Mouse (Mus musculus) embryonic stem cell, embryonic (primary cell): ENCODE results near the gene Cdh23.

ENCODE experiments used
- CTCF ChIA-PET, 4 experiments: fragments of 300-600 bp in 2 of 4; fragments of 350-600 bp in 2 of 4; sonication (Branson Sonifier 250); formaldehyde crosslinking; loops; one replicate each; lab custom pipeline; 2022; ENCODE audit warnings: inconsistent platforms in 2 of 4; lab: Charles Lee
- POLR2A ChIA-PET, 4 experiments: fragments of 300-600 bp in 2 of 4; fragments of 350-600 bp in 2 of 4; sonication (Branson Sonifier 250); formaldehyde crosslinking; loops; one replicate each; lab custom pipeline; 2022; ENCODE audit warnings: antibody characterized with exemption in 4 of 4, inconsistent platforms in 1 of 4; lab: Charles Lee

Gene Cdh23

DNA sequence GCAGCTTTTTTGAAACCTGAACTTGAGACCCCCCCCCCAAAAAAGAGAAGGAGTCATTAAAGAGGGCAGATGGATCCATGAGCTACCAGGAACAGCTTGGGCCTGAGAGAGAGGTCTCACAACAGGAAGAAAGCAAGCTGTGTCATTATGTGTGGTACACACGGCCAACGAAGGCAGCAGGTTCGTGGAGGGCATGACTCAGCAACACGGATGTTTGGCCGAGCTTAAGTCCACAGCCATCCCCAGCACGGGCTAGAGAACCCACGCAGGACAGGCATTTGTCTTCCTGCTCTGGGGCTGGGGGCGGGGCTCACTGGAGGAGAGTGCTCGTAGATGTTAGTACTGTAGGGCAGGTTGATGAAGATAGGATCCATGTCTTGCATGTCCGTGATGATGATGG lies 165.7 kb downstream of the Cdh23 start:
- POLR2A ChIA-PET: interaction anchor here in 2 of 4 experiments (0.6 to 1.1 kb wide), 3 partner anchors 15 to 485 kb away, joined by 3 read pairs; no protein-coding TSS in a partner anchor
- CTCF ChIA-PET: interaction anchor here (0.5 to 1.7 kb wide), 16 partner anchors 14 to 1077 kb away, joined by 3 to 9 read pairs (median 3); partner anchors contain the start of gene Gm17455 (in 1 of the 4)

DNA sequence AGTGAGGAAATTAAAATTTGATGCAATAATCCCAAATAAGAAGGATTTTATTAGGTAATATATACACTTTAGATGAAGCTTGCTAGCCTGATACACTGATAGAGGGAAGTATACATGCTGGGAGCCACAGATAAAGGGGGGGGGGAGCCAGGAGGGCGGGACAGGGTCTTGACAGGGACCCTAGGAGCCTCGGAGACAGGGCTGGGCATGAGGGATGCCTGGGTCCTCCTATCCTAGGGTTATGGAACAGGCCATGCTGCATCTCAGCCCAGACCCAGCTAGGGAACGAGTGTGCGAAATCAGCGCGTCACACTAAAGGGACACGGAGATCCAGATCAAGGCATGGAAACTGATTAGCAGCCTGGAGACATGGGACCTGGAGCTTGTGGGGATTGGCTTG lies 168.3 kb downstream of the Cdh23 start:
- ChIA-PET POLR2A (interaction anchor here in 2 of 4 experiments (0.6 to 0.8 kb wide), 2 partner anchors 8 to 9 kb away, joined by 3 to 4 read pairs; no protein-coding TSS in a partner anchor), CTCF (interaction anchor here in 1 of 4 experiments (1.0 kb wide), 1 partner anchor 8 kb away, joined by 3 read pairs; no protein-coding TSS in a partner anchor)

DNA sequence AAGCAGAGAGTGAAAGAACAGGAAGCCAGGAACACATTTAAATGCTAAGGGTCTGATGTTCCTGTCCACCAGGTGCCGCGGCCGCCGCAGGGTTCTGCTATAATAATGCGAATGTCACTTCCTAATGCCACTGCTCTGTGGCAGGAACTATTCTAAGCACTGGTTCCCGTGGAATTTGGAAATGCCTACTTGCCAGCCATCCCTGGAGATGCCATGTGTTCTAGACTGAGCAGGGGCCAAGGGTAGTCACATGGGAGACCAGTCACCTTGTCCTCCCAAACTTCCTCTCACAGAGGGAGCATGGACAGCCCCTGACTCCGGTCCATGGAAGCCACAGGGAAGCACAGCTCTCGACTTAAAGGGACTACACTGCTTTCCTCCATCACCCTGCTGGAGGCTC lies 171.2 kb downstream of the Cdh23 start:
- CTCF ChIA-PET: interaction anchor here in 1 of 4 experiments (0.6 to 1.0 kb wide), 2 partner anchors 12 to 15 kb away, joined by 5 to 6 read pairs; no protein-coding TSS in a partner anchor
- POLR2A ChIA-PET: no interaction called here

DNA sequence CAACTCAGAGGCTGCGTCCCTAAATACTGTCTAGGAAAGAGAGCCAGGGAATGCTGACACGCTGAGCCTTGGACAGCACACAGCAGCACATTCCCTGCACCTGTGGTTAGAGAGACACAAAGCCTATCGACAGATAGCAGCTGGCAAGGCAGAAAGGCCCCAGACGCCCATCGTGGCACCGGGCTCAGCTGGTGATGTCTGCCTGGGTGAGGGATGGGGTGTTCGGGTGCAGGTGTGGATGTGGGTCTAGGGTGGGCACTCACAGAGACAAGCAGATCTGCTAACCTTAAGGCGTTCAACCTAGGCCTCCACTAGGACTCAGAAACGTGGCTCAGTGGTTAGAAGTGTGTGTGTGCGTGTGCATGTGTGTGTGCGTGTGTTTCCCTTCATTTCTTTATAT lies 180.0 kb downstream of the Cdh23 start:
- CTCF ChIA-PET: no interaction called here
- POLR2A ChIA-PET: interaction anchor here in 2 of 4 experiments (0.5 to 0.6 kb wide), 2 partner anchors 9 to 160 kb away, joined by 3 to 5 read pairs; no protein-coding TSS in a partner anchor

DNA sequence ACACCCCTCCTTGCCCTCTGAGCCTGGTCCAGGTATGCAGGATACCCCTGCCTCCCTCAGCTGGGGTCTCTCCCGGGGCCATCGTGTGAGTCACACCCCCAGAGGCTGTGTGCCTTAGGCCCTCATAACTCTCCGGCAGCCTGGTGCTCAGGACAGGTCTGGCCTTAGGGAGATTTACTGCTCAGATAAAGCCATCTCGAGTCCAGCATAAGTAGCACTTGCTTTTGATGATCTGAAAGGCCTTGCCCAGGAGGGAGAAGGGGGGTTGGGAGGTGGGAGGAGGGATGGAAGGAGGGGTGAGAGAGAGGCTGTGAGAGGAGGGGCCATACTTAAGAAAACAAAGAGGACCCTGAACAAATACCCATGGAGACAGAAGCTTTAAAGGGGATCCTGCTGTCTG lies 197.8 kb downstream of the Cdh23 start:
- POLR2A ChIA-PET: no interaction called here
- CTCF ChIA-PET: no interaction called here

DNA sequence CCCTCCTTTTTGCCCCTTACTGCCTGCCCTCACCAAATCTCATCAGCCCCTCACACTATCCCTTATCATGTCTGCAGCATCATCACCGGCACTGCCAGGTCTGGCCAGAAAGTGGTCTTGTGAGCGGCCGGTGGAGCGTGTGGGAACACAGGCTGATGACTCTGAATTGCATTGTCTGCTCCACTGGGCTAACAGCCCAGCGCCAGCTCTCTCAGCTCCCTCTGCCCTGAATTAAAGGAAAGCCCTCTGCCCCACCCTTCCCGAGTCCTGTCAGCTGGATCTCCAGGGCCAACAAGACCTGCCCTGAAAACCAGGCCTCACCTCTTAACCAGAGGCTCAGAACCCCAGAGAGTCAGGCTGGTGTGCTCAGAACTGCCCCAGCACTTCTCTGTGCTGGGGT lies 201.2 kb downstream of the Cdh23 start:
- ChIA-PET POLR2A (no interaction called here), CTCF (interaction anchor here in 1 of 4 experiments (1.4 kb wide), 1 partner anchor 36 kb away, joined by 3 read pairs; no protein-coding TSS in a partner anchor)

DNA sequence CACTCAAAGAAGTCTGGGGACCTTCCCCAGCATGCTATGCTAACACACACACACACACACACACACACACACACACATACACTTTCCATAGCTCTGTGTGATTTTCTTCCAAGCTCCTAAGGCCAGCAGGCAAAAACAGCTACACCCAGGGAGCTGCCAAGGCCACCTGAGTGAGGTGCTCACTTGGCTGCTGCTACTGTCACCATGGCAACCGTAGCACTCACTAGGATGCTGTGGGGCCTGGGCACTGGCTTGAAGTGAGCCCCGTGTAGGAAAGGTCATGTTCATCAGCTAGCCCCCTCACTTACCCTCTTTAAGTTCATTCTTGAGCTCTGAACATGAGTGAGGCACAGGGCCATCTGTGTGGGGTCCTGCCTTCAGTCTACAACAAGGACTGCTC lies 204.8 kb downstream of the Cdh23 start:
- POLR2A ChIA-PET: interaction anchor here in 1 of 4 experiments (0.6 kb wide), 1 partner anchor 655 kb away, joined by 3 read pairs; no protein-coding TSS in a partner anchor
- CTCF ChIA-PET: interaction anchor here in 3 of 4 experiments (0.7 to 1.4 kb wide), 3 partner anchors 10 to 125 kb away, joined by 3 read pairs; no protein-coding TSS in a partner anchor

DNA sequence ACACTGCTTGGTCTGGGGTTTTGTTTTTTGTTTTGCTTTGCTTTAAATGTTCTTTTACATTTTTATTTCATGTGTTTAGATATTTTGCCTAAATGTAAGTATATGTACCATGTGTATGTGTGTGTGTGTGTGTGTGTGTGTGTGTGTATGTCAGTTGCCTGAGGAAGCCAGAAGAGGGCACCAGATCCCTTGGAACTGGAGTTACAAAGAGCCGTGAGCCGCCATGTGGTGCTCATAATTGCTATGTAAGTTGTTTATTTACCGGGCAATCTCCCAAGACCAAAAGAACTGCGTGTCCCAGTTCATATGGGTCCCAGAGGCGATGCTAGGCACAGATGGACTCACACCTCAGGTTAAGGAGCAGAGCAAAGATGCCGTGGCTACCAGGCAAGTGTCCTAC lies 214.9 kb downstream of the Cdh23 start:
- ChIA-PET CTCF (interaction anchor here (0.6 to 1.3 kb wide), 7 partner anchors 10 to 279 kb away, joined by 3 to 15 read pairs (median 3); partner anchors contain the start of gene Cdh23 (in 1 of the 4)), POLR2A (no interaction called here)

DNA sequence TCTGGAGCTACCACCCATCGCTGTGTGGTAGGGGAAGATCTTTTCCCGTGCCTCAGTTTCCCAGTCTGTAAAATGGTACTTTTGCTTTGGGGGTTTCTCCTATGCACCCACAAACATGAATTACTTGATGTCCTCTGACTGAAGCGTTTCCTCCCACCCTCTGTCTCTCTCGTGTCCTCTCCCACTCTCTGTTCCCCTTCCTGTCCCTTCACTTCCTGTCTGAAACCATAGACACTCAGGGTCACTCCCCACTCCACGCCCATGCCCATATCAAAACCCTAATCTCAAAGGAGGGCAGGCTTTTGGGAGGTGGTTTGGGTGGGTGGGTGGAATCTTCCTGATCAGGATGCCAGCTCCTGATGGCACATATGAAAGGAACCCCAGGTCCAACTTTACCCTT lies 221.7 kb downstream of the Cdh23 start:
- POLR2A ChIA-PET: interaction anchor here in 1 of 4 experiments (0.6 kb wide), 1 partner anchor 84 kb away, joined by 4 read pairs; no protein-coding TSS in a partner anchor
- CTCF ChIA-PET: no interaction called here

DNA sequence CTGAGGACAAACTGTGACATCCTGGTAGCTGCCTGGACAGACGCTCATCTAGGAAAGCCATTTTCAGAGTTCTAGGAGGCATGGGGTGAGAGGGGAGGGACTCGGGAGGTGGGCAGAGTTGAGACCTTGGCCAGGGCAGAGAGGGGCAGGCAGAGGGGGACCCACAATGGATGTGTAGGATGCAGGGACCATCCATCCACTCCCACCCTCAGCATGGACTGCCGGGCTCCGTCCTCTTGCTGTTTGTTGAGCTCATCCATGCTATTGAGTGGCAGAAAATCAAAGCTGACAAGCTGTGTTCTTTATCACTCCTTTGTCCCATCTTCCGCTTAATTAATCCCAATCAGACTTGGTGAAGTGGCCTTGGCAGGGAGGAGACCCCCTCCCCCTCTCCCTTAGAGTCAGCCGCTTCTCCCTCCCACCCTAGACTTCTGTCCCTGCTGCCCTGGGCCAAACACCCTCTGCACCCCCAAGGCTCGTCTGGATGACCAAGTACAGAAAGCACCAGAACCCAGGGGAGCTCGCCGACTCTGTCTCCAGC lies 222.4 kb downstream of the Cdh23 start:
- CTCF ChIA-PET: no interaction called here
- POLR2A ChIA-PET: interaction anchor here in 1 of 4 experiments (0.5 kb wide), 1 partner anchor 689 kb away, joined by 3 read pairs; no protein-coding TSS in a partner anchor

DNA sequence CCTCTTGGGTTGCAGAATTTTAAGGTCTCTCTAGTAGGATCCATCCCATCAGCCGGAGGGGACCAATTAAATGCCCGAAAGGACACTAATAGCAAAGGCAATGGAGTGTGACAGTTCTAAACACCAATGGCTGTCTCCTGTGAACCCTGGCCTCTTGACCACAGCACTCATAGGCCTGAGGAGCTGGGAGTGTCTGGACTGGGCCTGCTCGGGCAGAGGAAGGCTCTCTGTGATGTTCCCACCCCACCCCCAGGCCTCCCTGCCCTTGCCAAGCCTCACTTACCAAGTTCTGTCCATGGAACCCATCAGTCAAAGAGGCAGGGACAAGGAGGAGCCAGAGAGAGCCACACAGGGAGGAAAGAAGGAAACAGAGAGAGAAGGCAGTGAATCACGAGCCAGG lies 228.5 kb downstream of the Cdh23 start:
- CTCF ChIA-PET: interaction anchor here in 1 of 4 experiments (0.8 kb wide), 1 partner anchor 50 kb away, joined by 3 read pairs; no protein-coding TSS in a partner anchor
- POLR2A ChIA-PET: interaction anchor here in 1 of 4 experiments (0.6 kb wide), 1 partner anchor 359 kb away, joined by 9 read pairs; no protein-coding TSS in a partner anchor

DNA sequence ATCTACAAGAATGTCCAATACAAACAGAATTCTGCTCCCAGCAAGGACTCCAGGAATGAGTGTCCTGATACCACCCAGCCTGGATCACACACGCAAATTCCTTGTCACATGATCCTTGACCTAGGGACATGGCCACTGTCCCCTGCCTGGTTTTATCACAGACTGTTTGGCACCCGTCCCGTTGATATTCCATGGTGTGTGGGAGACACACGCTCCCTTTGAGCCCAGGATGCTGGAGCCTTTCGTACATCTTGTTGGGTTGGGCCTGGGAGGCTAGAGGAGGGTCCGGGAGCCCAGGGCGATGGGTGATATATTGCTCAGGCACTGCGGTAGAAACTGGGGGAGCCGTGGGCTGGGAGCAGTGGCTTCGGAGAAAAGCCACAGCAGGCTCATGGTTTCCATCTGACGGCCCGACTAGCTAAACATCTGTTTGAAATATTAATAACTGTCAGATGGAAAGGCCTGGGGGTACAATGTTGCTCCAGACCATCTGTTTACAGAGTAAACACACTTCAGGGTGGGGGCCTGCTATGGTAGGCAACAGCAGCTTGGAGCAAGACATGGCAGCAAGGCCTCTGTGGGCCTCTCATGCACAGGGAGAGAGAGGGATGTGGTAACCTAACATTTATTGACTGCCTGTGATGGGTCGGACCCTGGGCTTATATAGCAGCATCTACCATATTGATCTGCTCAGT lies 232.2 kb downstream of the Cdh23 start:
- POLR2A ChIA-PET: interaction anchor here in 1 of 4 experiments (1.2 kb wide), 1 partner anchor 191 kb away, joined by 3 read pairs; no protein-coding TSS in a partner anchor
- CTCF ChIA-PET: interaction anchor here in 1 of 4 experiments (0.6 kb wide), 1 partner anchor 468 kb away, joined by 5 read pairs; no protein-coding TSS in a partner anchor

DNA sequence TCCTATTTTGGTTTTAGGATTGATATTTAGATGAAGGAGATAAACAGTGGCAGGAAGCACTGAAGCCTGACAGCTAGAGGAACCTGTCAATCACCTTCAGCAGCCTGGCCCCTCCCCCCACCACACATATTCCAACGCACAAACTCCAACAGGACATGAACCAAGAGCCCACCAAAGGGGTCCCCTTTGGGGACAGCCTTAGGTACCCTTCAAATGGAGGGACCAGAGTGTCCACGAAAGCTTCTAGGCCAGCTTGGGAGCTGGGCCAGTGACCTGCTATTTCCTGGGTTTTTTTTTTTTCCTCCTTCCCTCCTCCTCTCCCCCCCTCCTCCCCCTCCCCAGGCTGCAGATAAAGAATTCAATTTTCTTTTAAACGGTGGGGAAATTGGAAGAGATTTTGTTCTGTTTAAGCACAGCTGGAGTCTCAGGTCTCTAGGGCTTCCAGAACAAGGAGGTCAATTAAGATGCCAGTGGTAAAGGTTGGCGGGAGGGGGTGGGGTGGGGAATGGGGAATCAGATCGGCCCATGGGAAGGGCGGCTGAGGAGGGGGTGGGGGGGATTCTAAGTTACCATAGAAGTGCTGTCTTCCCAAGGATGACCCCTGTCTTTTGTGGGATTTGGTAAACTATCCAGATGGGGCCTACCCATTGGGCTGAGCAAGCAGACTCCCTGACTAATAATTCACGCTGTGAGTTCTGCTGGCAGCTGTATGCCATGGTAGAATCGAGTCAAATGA lies 239.5 kb downstream of the Cdh23 start:
- ChIA-PET CTCF (interaction anchor here in 1 of 4 experiments (0.6 to 1.3 kb wide), 4 partner anchors 152 to 725 kb away, joined by 3 to 5 read pairs (median 3); no protein-coding TSS in a partner anchor), POLR2A (interaction anchor here in 1 of 4 experiments (0.6 to 1.3 kb wide), 3 partner anchors 9 to 159 kb away, joined by 3 to 5 read pairs (median 4); no protein-coding TSS in a partner anchor)

DNA sequence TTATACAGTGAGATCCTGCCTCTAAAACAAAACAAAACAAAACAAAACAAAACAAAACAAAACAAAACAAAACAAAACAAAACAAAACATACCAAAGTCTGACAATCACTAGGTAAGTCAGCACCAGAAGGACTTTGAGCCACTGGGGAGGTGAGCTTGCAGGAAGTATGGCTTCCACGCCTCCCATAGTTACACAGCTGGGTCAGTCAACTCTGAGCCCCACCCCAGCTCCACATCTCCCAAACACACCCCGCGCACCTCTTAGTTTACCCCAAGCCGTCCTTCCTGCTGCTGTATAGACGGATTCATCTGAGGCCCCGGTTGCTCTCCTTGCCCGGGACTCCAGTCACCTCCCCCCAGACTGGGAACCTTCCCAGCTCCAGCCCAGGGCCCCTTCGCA lies 241.1 kb downstream of the Cdh23 start:
- ChIA-PET POLR2A (no interaction called here), CTCF (interaction anchor here in 1 of 4 experiments (0.6 kb wide), 1 partner anchor 1617 kb away, joined by 4 read pairs; no protein-coding TSS in a partner anchor)

DNA sequence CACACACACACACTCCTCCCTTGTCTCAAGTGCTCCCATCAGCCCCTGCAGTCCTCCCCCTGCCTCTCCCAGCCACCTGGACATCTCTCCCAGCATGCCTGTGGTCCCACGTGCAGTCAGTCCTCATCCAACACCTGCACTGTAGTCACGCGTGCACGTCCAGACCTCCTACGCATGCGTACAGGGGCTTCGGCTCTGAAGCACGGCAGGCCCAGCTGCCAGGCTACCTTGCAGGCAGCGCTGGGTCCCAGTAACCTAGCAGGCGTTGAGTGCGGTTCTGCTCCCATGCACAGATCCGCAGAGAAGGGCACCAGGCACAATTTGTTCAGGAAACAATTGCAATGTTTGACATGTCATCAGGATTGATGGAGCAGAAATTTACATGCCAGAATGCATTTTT lies 249.1 kb downstream of the Cdh23 start:
- ChIA-PET POLR2A (interaction anchor here in 1 of 4 experiments (1.0 kb wide), 1 partner anchor 18 kb away, joined by 3 read pairs; no protein-coding TSS in a partner anchor), CTCF (interaction anchor here in 3 of 4 experiments (0.6 to 2.3 kb wide), 7 partner anchors 26 to 554 kb away, joined by 3 to 7 read pairs (median 3); no protein-coding TSS in a partner anchor)

DNA sequence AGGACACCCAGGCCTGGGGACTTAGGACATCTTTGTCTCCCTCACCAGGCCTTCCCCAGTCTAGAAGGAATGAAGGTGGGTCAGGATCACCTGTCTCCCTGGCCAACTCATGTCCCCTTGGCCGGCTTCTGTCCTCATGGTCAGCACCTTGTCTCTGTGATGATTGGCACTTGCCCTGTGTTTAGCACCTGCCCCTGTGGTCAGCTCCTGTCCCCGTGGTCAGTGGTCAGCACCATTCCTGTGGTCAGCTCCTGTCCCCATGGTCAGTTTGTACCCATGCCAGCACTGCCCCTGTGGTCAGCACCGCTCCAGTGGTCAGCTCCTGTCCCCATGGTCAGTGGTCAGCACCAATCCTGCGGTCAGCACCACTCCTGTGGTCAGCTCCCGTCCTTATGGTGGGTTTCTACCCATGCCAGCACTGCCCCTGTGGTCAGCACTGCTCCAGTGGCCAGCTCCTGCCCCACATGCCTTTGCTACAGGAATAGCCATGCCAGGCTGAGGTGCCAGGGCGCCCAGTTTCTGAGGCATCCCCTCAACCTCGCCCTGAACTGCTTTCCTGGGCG lies 251.2 kb downstream of the Cdh23 start:
- CTCF ChIA-PET: interaction anchor here in 3 of 4 experiments (0.6 to 2.3 kb wide), 8 partner anchors 13 to 313 kb away, joined by 3 to 7 read pairs (median 4); no protein-coding TSS in a partner anchor
- POLR2A ChIA-PET: no interaction called here

DNA sequence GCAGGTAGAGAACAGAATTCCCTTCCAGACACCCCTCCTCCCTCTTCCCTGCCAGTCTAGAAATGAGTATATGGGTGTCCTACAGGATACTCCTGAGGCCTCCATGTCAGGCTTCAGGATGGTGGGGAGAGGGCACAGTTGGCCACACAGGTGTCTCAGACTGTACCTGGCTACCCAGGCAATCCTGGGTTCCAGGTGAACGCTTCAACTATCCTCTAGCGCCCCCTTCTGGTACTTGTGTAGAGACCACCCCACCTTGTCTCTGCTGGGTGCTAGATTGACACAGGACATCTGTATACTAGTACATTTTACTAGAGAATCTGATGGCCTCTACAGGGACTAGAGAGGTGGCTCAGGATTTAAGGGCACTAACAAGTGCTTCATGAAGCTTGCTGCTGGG lies 253.2 kb downstream of the Cdh23 start:
- ChIA-PET POLR2A (no interaction called here), CTCF (interaction anchor here in 2 of 4 experiments (1.0 to 1.2 kb wide), 4 partner anchors 13 to 280 kb away, joined by 3 to 5 read pairs (median 4); no protein-coding TSS in a partner anchor)
